ENCODE assay signal across 27 mouse cellular contexts in genomic region chr10:116759816-116760215, GRCm38 (mm10).
"Had no signal": no experiment of that assay in that cellular context is flagged by ENCODE, and none has a peak within 500 bp of the region (broad histone marks: within the 10 kb centered on the region; RNA-seq: fewer than 3 reads in every experiment).

No protein-coding gene starts in this region.

- ATAC-seq: intestine, embryonic 16.5 days; liver, embryonic 12.5 days had no signal

- DNase-seq: gastrocnemius, postnatal 14 days; gastrocnemius, postnatal 36 days; heart, adult 11 months; heart, adult 2 months; heart, postnatal 14 days; heart, postnatal 36 days; kidney, adult 11 months; kidney, adult 2 months; kidney, adult 9 months; kidney, postnatal 14 days; kidney, postnatal 36 days; layer of hippocampus, adult 9-11 months; layer of hippocampus, postnatal 36 days; left cerebral cortex, postnatal 4 days had no signal

- H3K9ac ChIP-seq: heart, embryonic 13.5 days; heart, embryonic 15.5 days; hindbrain, embryonic 13.5 days; hindbrain, embryonic 15.5 days; kidney, embryonic 15.5 days; limb, embryonic 13.5 days; limb, embryonic 15.5 days; liver, embryonic 12.5 days; liver, embryonic 14.5 days had no signal

- H3K4me2 ChIP-seq: heart, embryonic 11.5 days; heart, embryonic 13.5 days; heart, embryonic 15.5 days; hindbrain, embryonic 13.5 days; kidney, embryonic 15.5 days; liver, embryonic 12.5 days had no signal

- H3K4me3 ChIP-seq: heart, adult 2 months; heart, embryonic 13.5 days; heart, embryonic 15.5 days; hindbrain, embryonic 13.5 days; hindbrain, embryonic 15.5 days; kidney, embryonic 15.5 days; limb, embryonic 13.5 days; limb, embryonic 15.5 days; liver, embryonic 12.5 days had no signal

- H3K36me3 ChIP-seq: heart, embryonic 13.5 days; heart, embryonic 15.5 days; hindbrain, embryonic 13.5 days; hindbrain, embryonic 15.5 days; kidney, embryonic 15.5 days; limb, embryonic 13.5 days; limb, embryonic 15.5 days; liver, embryonic 12.5 days had no signal

- H3K4me1 ChIP-seq: liver, embryonic 12.5 days had no signal

- H3K27ac ChIP-seq: heart, adult 2 months; heart, embryonic 13.5 days; heart, embryonic 15.5 days; hindbrain, embryonic 15.5 days; hindbrain, postnatal 0 days; kidney, embryonic 15.5 days; kidney, postnatal 0 days; limb, embryonic 15.5 days; liver, embryonic 12.5 days; liver, embryonic 14.5 days had no signal

- H3K9me3 ChIP-seq: heart, embryonic 13.5 days; heart, embryonic 15.5 days; hindbrain, embryonic 13.5 days; hindbrain, embryonic 15.5 days; kidney, embryonic 15.5 days; limb, embryonic 15.5 days; liver, embryonic 12.5 days had no signal

- H3K27me3 ChIP-seq: heart, embryonic 13.5 days; heart, embryonic 15.5 days; hindbrain, embryonic 13.5 days; hindbrain, embryonic 15.5 days; kidney, embryonic 15.5 days; limb, embryonic 13.5 days; limb, embryonic 15.5 days; liver, embryonic 12.5 days had no signal
